Mouse (Mus musculus): ENCODE measurements around the gene Lrtm2. TPM values are rescaled to one million over a fixed set of nuclear protein-coding genes. Genes with fewer than 3 reads are reported as not detected.

Lrtm2 gene
- total RNA-seq, 1 experiment from 2014 or later = not detected

- no peak for DNase-seq
Observed at GRCm38 (mm10) chr6:119276713-119277112, 53.9 kb downstream of the Lrtm2 start.

Other genes starting within 250 kb of the Lrtm2 start
- gene Dcp1b, start 155.5 kb downstream of the Lrtm2 start, total RNA-seq (2021) = 10.2 and 14.0 TPM in 2 replicates
- gene Cacna1c, start 134.3 kb downstream of the Lrtm2 start, total RNA-seq (2021) = 58.2 and 66.2 TPM in 2 replicates
- 0.94 TPM in 1 of 2 replicates, not detected in the other for gene Cacna2d4, start 94.2 kb downstream of the Lrtm2 start, total RNA-seq (2021)
- 158 and 194 TPM in 2 replicates for gene Adipor2, start 86.9 kb upstream of the Lrtm2 start, total RNA-seq (2021)
- gene Fbxl14, start 148.9 kb upstream of the Lrtm2 start, total RNA-seq (2021) = 27.4 and 33.5 TPM in 2 replicates
- gene Wnt5b, start 213.6 kb upstream of the Lrtm2 start, total RNA-seq (2021) = 2.6 and 3.0 TPM in 2 replicates

All from adrenal gland, postnatal 14 days (tissue).